Mouse (Mus musculus) urinary bladder, postnatal 36 days (tissue): ENCODE measurements around the gene Gcn1l1.
A peak's percentile ranks its signal among the peaks of the same experiment; 100 is the strongest.
"Not testable (repeated sequence)": the region's sequence is repeated elsewhere in the genome, so short reads cannot be mapped to it uniquely, and the experiment has no call there.

Experiments
- DNase-seq, 2 experiments: peaks; one replicate each; pipeline ENCODE4 v3.0.0; 2022; ENCODE audit warnings: low spot score in 2 of 2, mixed read lengths in 1 of 2

Gene Gcn1l1

GRCm38 (mm10) chr5:115564737-115565393, at the start of gene Gcn1l1:
TSS of gene Gcn1l1 (plus strand) at chr5:115565254.
- peak; percentile 65 to 75 for DNase-seq

- DNase-seq = no peak
Observed at GRCm38 (mm10) chr5:115516081-115516907, 48.8 kb upstream of the Gcn1l1 start.

GRCm38 (mm10) chr5:115516908-115517307, 48.1 kb upstream of the Gcn1l1 start:
- no peak for DNase-seq

GRCm38 (mm10) chr5:115517501-115517900, 47.6 kb upstream of the Gcn1l1 start:
- DNase-seq = no peak

- not testable (repeated sequence) for DNase-seq
Observed at GRCm38 (mm10) chr5:115518214-115518613, 46.8 kb upstream of the Gcn1l1 start.

GRCm38 (mm10) chr5:115520325-115520869, 44.7 kb upstream of the Gcn1l1 start:
- no peak for DNase-seq

GRCm38 (mm10) chr5:115521553-115522461, 43.2 kb upstream of the Gcn1l1 start:
- peak in 1 of 2 experiments; percentile 72 for DNase-seq

- no peak for DNase-seq
Observed at GRCm38 (mm10) chr5:115522531-115522930, 42.5 kb upstream of the Gcn1l1 start.

- DNase-seq = no peak
Observed at GRCm38 (mm10) chr5:115522981-115523499, 42.0 kb upstream of the Gcn1l1 start.

GRCm38 (mm10) chr5:115523971-115524370, 41.1 kb upstream of the Gcn1l1 start:
- peak in 1 of 2 experiments; percentile 31 for DNase-seq

GRCm38 (mm10) chr5:115524471-115524870, 40.6 kb upstream of the Gcn1l1 start:
- DNase-seq = no peak

- peak in 1 of 2 experiments; percentile 3 for DNase-seq
Observed at GRCm38 (mm10) chr5:115525416-115525815, 39.6 kb upstream of the Gcn1l1 start.

- peak in 1 of 2 experiments; percentile 77 for DNase-seq
Observed at GRCm38 (mm10) chr5:115525943-115526342, 39.1 kb upstream of the Gcn1l1 start.

- DNase-seq = no peak
Observed at GRCm38 (mm10) chr5:115526456-115527202, 38.4 kb upstream of the Gcn1l1 start.

GRCm38 (mm10) chr5:115528128-115528527, 36.9 kb upstream of the Gcn1l1 start:
- no peak for DNase-seq

GRCm38 (mm10) chr5:115529364-115529741, 35.7 kb upstream of the Gcn1l1 start:
- no peak for DNase-seq

- DNase-seq = no peak
Observed at GRCm38 (mm10) chr5:115529742-115530446, 35.2 kb upstream of the Gcn1l1 start.

GRCm38 (mm10) chr5:115530447-115530809, 34.6 kb upstream of the Gcn1l1 start:
- DNase-seq = no peak

- peak in 1 of 2 experiments; percentile 83 for DNase-seq
Observed at GRCm38 (mm10) chr5:115531671-115532270, 33.3 kb upstream of the Gcn1l1 start.
